Mouse (Mus musculus) neural tube, embryonic 15.5 days (tissue): ENCODE results near the gene Luc7l3. TPM values are rescaled to one million over a fixed set of nuclear protein-coding genes. Genes with fewer than 3 reads are reported as not detected.
A peak's percentile ranks its signal among the peaks of the same experiment; 100 is the strongest.

ENCODE experiments used
- ATAC-seq: fragments of 200-750 bp; cut with Nextera tagmentation; 2 replicates; pipeline ENCODE4 v1.8.0; 2017; ENCODE audit warnings: mild to moderate bottlenecking, moderate TSS enrichment, moderate library complexity; ENCODE audit not compliant: low FRiP score
- H3K27ac ChIP-seq: fragments of 300-500 bp; sonication (generic); replicated peaks from 2 replicates; pipeline ENCODE4 v1.5.1; 2015; ENCODE audit warnings: mild to moderate bottlenecking, inconsistent platforms
- H3K27me3 ChIP-seq: fragments of 300-500 bp; sonication (generic); replicated peaks from 2 replicates; pipeline ENCODE4 v1.6.1; 2015; ENCODE audit warnings: inconsistent platforms
- H3K36me3 ChIP-seq: fragments of 300-500 bp; sonication (generic); 2 replicates; pipeline ENCODE4 v1.6.1; 2015; ENCODE audit warnings: inconsistent platforms
- H3K4me1 ChIP-seq: fragments of 300-500 bp; sonication (generic); 2 replicates; pipeline ENCODE4 v1.6.1; 2015; ENCODE audit warnings: inconsistent platforms
- H3K4me2 ChIP-seq: fragments of 300-500 bp; sonication (generic); 2 replicates; pipeline ENCODE4 v1.6.1; 2015; ENCODE audit warnings: inconsistent platforms, mild to moderate bottlenecking, moderate library complexity
- H3K4me3 ChIP-seq: fragments of 300-500 bp; sonication (generic); replicated peaks from 2 replicates; pipeline ENCODE4 v1.5.1; 2015; ENCODE audit warnings: mild to moderate bottlenecking, inconsistent platforms
- H3K9ac ChIP-seq: fragments of 300-500 bp; sonication (generic); replicated peaks from 2 replicates; pipeline ENCODE4 v1.6.1; 2015; ENCODE audit warnings: mild to moderate bottlenecking, inconsistent platforms
- H3K9me3 ChIP-seq: fragments of 300-500 bp; sonication (generic); replicated peaks from 2 replicates; pipeline ENCODE4 v1.6.1; 2016; ENCODE audit warnings: inconsistent platforms
- WGBS: fragments of 180-500 bp; shearing (Covaris S2); methylation state at CpG from one replicate; pipeline ENCODE4 v1.1.7; 2015; ENCODE audit warnings: mixed read lengths; 5-methylcytosine and 5-hydroxymethylcytosine counted together
- polyA plus RNA-seq: library from polyadenylated mRNA; unstranded; fragments of >200 nt; fragmentation: Nextera tagmentation; extraction: Ambion mirVana; gene quantifications from 2 replicates; pipeline ENCODE4 v1.2.1, GENCODE M21; 2015

Gene Luc7l3
- polyA plus RNA-seq, 1 experiment from 2014 or later, result 133 TPM

DNA sequence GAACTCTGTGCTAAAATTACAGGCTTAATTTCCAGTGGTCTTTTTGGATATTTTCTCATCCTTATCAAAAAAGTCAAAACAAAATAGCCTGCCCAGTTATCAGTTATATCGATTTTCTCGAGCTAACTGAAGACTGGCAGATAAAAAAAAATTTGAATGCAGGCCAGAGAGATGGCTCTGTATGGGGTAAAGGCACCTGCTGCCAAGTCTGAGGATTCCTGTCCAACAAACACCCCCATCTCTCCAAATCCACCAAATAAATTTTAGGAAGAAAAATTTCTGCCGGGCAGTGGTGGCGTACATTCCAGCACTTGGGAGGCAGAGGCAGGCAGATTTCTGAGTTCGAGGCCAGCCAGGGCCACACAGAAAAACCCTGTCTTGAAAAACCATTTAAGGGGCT, 3.7 kb downstream of the Luc7l3 start:
- 81% methylated on average over 5 of the region's 5 CpGs for WGBS
- Histone ChIP-seq H3K9ac (no peak overlapping the region), H3K4me1 (peaks cover 67% of the 10 kb centered on the region)

GRCm38 (mm10) chr11:94317515-94317914, 4.3 kb downstream of the Luc7l3 start:
- Histone ChIP-seq H3K4me3 (no peak overlapping the region), H3K27me3 (no peaks in the 10 kb centered on the region), H3K9me3 (no peaks in the 10 kb centered on the region), H3K27ac (no peak overlapping the region), H3K4me2 (no peak overlapping the region), H3K36me3 (no peaks in the 10 kb centered on the region), H3K4me1 (peaks cover 67% of the 10 kb centered on the region), H3K9ac (no peak overlapping the region)
- ATAC-seq, result no peak
- WGBS, result 57% methylated on average over 4 of the region's 4 CpGs

More for the DNA sequence above, 3.7 kb downstream of the Luc7l3 start:
- no peaks in the 10 kb centered on the region for H3K36me3 ChIP-seq
- no peaks in the 10 kb centered on the region for H3K9me3 ChIP-seq
- no peak overlapping the region for H3K4me2 ChIP-seq
- H3K27me3 ChIP-seq, result no peaks in the 10 kb centered on the region
- ATAC-seq, result no peak
- no peak overlapping the region for H3K4me3 ChIP-seq
- no peak overlapping the region for H3K27ac ChIP-seq

DNA sequence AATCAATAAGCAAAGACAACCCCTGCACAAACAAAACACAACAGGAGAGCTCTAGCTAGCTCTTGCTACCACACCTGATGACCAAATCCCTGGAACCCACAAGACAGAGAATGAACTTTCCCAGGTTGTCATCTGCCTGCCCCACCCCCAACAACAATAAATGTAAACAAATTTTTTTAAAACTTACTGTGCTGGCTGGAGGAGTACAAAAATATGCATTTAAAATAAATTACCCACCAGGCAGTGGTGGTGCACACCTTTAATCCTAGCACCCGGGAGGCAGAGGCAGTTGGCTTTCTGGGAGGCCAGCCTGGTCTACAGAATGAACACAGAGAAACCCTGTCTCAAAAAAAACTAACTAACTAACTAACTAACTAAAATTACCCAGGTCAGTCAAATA, 4.8 kb downstream of the Luc7l3 start:
- Histone ChIP-seq H3K4me3 (no peak overlapping the region), H3K27me3 (no peaks in the 10 kb centered on the region), H3K36me3 (no peaks in the 10 kb centered on the region), H3K27ac (no peak overlapping the region), H3K4me2 (no peak overlapping the region), H3K9ac (no peak overlapping the region), H3K9me3 (no peaks in the 10 kb centered on the region), H3K4me1 (peaks cover 63% of the 10 kb centered on the region)
- ATAC-seq, result no peak
- 83% methylated on average over 1 of the region's 1 CpGs for WGBS

GRCm38 (mm10) chr11:94316528-94316927, 5.3 kb downstream of the Luc7l3 start:
- H3K27me3 ChIP-seq, result no peaks in the 10 kb centered on the region
- no peak overlapping the region for H3K4me2 ChIP-seq
- H3K27ac ChIP-seq, result no peak overlapping the region
- H3K4me3 ChIP-seq, result no peak overlapping the region
- H3K9me3 ChIP-seq, result no peaks in the 10 kb centered on the region
- H3K4me1 ChIP-seq, result peaks cover 63% of the 10 kb centered on the region
- H3K9ac ChIP-seq, result no peak overlapping the region
- H3K36me3 ChIP-seq, result no peaks in the 10 kb centered on the region
- 91% methylated on average over 2 of the region's 2 CpGs for WGBS
- ATAC-seq, result no peak

DNA sequence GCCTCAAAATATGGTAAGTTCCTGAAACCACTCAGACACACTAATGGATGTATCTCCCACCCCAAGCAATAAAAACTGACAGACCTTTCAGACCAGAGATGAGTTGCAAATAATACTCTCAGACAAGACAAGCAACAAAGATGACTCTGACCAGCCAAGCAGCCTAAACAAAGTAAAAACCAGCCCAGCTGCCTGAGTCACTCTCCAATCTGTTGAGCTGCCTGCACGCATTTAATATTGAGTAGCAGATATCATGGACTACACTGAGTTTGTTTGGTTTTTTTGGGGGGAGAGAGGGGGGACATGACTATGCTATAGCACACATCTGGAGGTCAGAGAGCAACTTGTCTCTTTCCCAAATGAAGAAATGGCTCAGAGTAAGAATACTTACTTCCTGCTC, 6.5 kb downstream of the Luc7l3 start:
- H3K4me3 ChIP-seq, result no peak overlapping the region
- H3K4me1 ChIP-seq, result peaks cover 61% of the 10 kb centered on the region
- no peaks in the 10 kb centered on the region for H3K9me3 ChIP-seq
- H3K27ac ChIP-seq, result no peak overlapping the region
- no peaks in the 10 kb centered on the region for H3K27me3 ChIP-seq
- H3K36me3 ChIP-seq, result 0 out of 2 replicates have a peak, but pooled peaks cover 1% of the 10 kb centered on the region
- no peak for ATAC-seq
- H3K9ac ChIP-seq, result no peak overlapping the region
- no peak overlapping the region for H3K4me2 ChIP-seq
- 66% methylated on average over 1 of the region's 1 CpGs for WGBS

DNA sequence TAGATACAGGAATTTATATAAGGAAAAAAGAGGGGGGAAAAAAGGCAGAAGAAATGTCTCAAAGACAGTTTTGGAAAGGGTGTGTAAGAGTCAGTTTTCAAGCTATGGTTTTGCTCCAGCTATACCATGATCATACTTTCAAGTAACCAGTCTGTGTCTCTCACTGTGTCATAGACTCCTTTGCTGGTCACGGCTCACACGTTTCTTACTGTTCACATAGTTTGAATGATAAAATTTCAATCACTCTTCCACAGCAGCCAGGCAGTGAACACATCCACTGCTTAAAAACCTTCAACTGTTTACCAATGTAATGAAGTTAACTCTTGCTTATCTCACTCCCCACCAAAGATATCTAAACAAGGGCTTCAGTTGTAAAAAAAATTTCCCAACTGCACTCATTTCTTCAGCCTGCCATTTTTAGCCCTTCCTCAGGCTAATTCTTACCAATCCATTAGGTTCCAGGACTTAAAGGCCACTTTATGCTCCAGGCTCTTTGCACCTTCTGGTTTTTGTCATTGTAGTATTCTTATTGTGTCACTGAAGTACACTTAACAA, 7.6 kb downstream of the Luc7l3 start:
- peaks cover 50% of the 10 kb centered on the region for H3K4me1 ChIP-seq
- no peaks in the 10 kb centered on the region for H3K9me3 ChIP-seq
- H3K9ac ChIP-seq, result no peak overlapping the region
- ATAC-seq, result no peak
- WGBS, result 77% methylated on average over 2 of the region's 2 CpGs
- no peak overlapping the region for H3K4me2 ChIP-seq
- H3K27me3 ChIP-seq, result no peaks in the 10 kb centered on the region
- 0 out of 2 replicates have a peak, but pooled peaks cover 2% of the 10 kb centered on the region for H3K36me3 ChIP-seq
- no peak overlapping the region for H3K27ac ChIP-seq
- no peak overlapping the region for H3K4me3 ChIP-seq

- Histone ChIP-seq H3K27ac (no peak overlapping the region), H3K9me3 (no peaks in the 10 kb centered on the region), H3K27me3 (no peaks in the 10 kb centered on the region), H3K9ac (no peak overlapping the region), H3K4me2 (no peak overlapping the region), H3K4me3 (no peak overlapping the region), H3K4me1 (peaks cover 38% of the 10 kb centered on the region), H3K36me3 (0 out of 2 replicates have a peak, but pooled peaks cover 2% of the 10 kb centered on the region)
- WGBS, result 76% methylated on average over 1 of the region's 1 CpGs
- no peak for ATAC-seq
Observed at GRCm38 (mm10) chr11:94312733-94313132, 9.1 kb downstream of the Luc7l3 start.

DNA sequence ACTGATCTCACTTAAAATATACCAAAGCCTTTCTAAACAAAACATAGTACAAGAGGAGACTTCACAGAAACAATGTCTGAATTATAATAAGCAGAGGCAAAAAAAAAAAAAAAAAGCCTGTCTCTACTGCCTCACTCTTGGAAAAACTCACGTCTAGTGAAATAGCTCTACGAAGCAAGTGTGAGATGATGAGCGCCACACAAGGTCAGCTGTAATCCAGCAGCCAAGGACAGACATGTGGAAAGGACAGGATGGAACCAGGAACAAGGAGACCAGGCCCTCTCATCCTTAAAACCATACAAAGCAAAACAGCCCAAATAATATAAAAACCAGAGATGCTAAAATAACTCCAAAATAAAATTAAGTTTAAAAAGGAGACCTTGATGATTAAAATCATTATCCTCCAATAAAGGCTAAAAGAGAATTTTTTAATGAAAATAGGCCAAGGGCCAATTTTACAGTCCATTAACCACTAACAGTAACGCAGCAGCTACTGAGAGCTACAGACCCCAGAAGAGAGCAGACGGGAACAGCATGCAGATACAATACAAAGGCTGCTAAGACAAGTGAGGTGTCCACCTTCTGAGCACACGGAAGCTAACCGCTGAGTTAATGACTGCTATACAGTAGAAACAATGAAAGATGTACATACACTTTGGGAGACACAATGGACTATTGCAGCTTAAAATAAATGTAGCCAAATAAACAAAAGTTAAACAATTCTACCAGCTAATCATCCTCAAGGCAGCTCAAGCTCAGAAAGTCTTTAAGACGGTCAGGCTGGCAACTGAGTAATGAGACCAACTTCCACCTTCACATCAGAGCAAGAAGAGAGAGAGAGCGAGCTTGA, 26.6 kb downstream of the Luc7l3 start:
- H3K4me2 ChIP-seq, result no peak overlapping the region
- H3K27ac ChIP-seq, result peak overlapping the region; percentile 10; the same call in 1 of the 2 replicates
- no peak overlapping the region for H3K9ac ChIP-seq
- WGBS, result 43% methylated on average over 9 of the region's 9 CpGs
- no peaks in the 10 kb centered on the region for H3K4me1 ChIP-seq
- no peaks in the 10 kb centered on the region for H3K9me3 ChIP-seq
- H3K4me3 ChIP-seq, result no peak overlapping the region
- peaks cover 84% of the 10 kb centered on the region for H3K36me3 ChIP-seq
- no peak for ATAC-seq
- no peaks in the 10 kb centered on the region for H3K27me3 ChIP-seq

DNA sequence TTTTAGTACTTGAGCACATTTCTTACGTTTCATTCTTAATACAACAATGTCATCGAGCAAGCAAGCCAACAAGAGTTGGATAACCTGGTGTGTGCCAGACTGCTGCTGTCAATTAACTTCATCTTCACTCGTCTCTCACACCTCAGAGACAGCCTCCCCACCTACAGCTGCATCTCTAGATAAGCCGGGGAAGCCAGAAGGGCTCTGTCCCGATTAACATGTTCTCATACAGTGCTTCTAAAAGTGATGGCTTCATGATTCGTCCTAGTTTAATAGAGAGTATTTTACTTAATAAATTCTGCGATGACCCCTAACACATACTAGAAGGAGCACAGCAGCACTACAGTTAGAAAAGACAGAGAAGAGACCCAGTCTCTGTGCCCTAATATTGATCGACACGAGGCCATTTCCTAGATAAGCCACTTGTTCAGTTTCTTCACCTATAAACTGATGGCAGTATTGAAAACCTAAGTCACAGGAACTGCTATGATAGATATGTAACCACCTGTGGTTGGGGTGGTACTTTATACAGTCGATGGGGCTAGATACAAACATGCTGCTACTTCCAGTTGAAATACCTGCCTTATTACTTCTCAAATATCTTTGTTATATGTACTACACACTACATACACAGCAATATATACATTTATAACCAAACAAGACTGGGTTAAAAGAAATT, 31.6 kb downstream of the Luc7l3 start:
- H3K27me3 ChIP-seq, result no peaks in the 10 kb centered on the region
- H3K4me3 ChIP-seq, result no peak overlapping the region
- H3K4me2 ChIP-seq, result no peak overlapping the region
- H3K27ac ChIP-seq, result no peak overlapping the region
- no peaks in the 10 kb centered on the region for H3K9me3 ChIP-seq
- ATAC-seq, result no peak
- WGBS, result 95% methylated on average over 10 of the region's 10 CpGs
- H3K9ac ChIP-seq, result no peak overlapping the region
- H3K4me1 ChIP-seq, result no peaks in the 10 kb centered on the region
- peaks cover 79% of the 10 kb centered on the region for H3K36me3 ChIP-seq

GRCm38 (mm10) chr11:94287105-94287504, 34.7 kb downstream of the Luc7l3 start:
- no peak overlapping the region for H3K4me2 ChIP-seq
- H3K27ac ChIP-seq, result no peak overlapping the region
- H3K4me1 ChIP-seq, result no peaks in the 10 kb centered on the region
- WGBS, result 94% methylated on average over 5 of the region's 5 CpGs
- no peak for ATAC-seq
- peaks cover 65% of the 10 kb centered on the region for H3K36me3 ChIP-seq
- H3K27me3 ChIP-seq, result no peaks in the 10 kb centered on the region
- H3K9me3 ChIP-seq, result no peaks in the 10 kb centered on the region
- H3K4me3 ChIP-seq, result no peak overlapping the region
- no peak overlapping the region for H3K9ac ChIP-seq

GRCm38 (mm10) chr11:94285886-94286574, 35.8 kb downstream of the Luc7l3 start:
- WGBS, result 83% methylated on average over 11 of the region's 11 CpGs

More at GRCm38 (mm10) chr11:94285886-94286574, 35.8 kb downstream of the Luc7l3 start:
- no peaks in the 10 kb centered on the region for H3K4me1 ChIP-seq
- ATAC-seq, result no peak
- H3K27me3 ChIP-seq, result no peaks in the 10 kb centered on the region
- H3K4me2 ChIP-seq, result no peak overlapping the region
- H3K9me3 ChIP-seq, result no peaks in the 10 kb centered on the region
- H3K27ac ChIP-seq, result no peak overlapping the region
- no peak overlapping the region for H3K9ac ChIP-seq
- no peak overlapping the region for H3K4me3 ChIP-seq
- peaks cover 57% of the 10 kb centered on the region for H3K36me3 ChIP-seq
